Mouse (Mus musculus) forebrain, embryonic 12.5 days (tissue): ENCODE measurements at regions not wholly inside any gene's neighbourhood (a gene's known extent, or its start where the extent isn't known, plus 50 kb on each side); places are given as distances from the start of the nearest gene placed in this dataset.

ENCODE experiments used
- ATAC-seq: fragments of 200-750 bp; cut with Nextera tagmentation; 2 replicates; pipeline ENCODE4 v1.8.0; 2017; ENCODE audit warnings: moderate TSS enrichment; ENCODE audit not compliant: low FRiP score
- H3K27ac ChIP-seq: fragments of 300-500 bp; sonication (generic); 2 replicates; pipeline ENCODE4 v1.5.1; 2016; ENCODE audit warnings: mild to moderate bottlenecking
- H3K27me3 ChIP-seq: fragments of 300-500 bp; sonication (generic); 2 replicates; pipeline ENCODE4 v1.6.1; 2016; ENCODE audit warnings: mild to moderate bottlenecking
- H3K36me3 ChIP-seq: fragments of 300-500 bp; sonication (generic); replicated peaks from 2 replicates; pipeline ENCODE4 v1.6.1; 2016; ENCODE audit warnings: mild to moderate bottlenecking
- H3K4me1 ChIP-seq: fragments of 300-500 bp; sonication (generic); 2 replicates; pipeline ENCODE4 v1.6.1; 2016
- H3K4me2 ChIP-seq: fragments of 300-500 bp; sonication (generic); 2 replicates; pipeline ENCODE4 v1.6.1; 2016; ENCODE audit warnings: mild to moderate bottlenecking, moderate library complexity
- H3K4me3 ChIP-seq: fragments of 300-500 bp; sonication (generic); replicated peaks from 2 replicates; pipeline ENCODE4 v1.5.1; 2016; ENCODE audit warnings: mild to moderate bottlenecking
- H3K9ac ChIP-seq: fragments of 300-500 bp; sonication (generic); 2 replicates; pipeline ENCODE4 v1.6.1; 2016; ENCODE audit warnings: mild to moderate bottlenecking
- H3K9me3 ChIP-seq: fragments of 300-500 bp; sonication (generic); 2 replicates; pipeline ENCODE4 v1.6.1; 2016
- WGBS: fragments of 180-500 bp; shearing (Covaris S2); methylation state at CpG from one replicate; pipeline ENCODE4 v1.1.7; 2016; 5-methylcytosine and 5-hydroxymethylcytosine counted together

GRCm38 (mm10) chr9:50395543-50395942, 50.8 kb upstream of the Rpl10-ps3 start:
- Histone ChIP-seq H3K4me3 (no peak overlapping the region), H3K9me3 (no peaks in the 10 kb centered on the region), H3K9ac (no peak overlapping the region), H3K36me3 (no peaks in the 10 kb centered on the region), H3K4me1 (no peaks in the 10 kb centered on the region), H3K27ac (no peak overlapping the region), H3K27me3 (no peaks in the 10 kb centered on the region), H3K4me2 (no peak overlapping the region)
- WGBS, result 94% methylated on average over 3 of the region's 3 CpGs
- ATAC-seq, result no peak

DNA sequence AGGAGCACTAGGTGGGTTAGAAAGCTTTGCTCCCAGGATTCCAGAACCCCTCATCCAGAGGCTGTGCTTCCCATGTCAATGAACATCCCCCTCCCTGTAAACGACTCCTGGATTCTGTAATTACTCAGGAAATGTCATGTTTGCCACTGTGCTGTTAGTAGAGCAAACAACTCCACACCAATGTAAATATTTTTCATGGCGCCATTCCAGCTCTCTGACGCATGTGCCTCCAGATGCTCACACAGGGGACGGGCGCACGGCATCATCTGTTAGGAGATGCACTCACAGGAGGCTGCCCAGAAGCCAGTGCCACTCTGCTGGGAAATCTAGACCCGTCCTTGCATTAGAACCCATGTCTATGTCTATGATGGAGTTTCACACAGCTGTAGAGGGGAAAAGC, 51.3 kb upstream of the Rpl10-ps3 start:
- H3K27ac ChIP-seq, result no peak overlapping the region
- no peaks in the 10 kb centered on the region for H3K9me3 ChIP-seq
- no peaks in the 10 kb centered on the region for H3K4me1 ChIP-seq
- no peak for ATAC-seq
- H3K9ac ChIP-seq, result no peak overlapping the region
- H3K4me3 ChIP-seq, result no peak overlapping the region
- H3K4me2 ChIP-seq, result no peak overlapping the region
- 87% methylated on average over 7 of the region's 7 CpGs for WGBS
- no peaks in the 10 kb centered on the region for H3K36me3 ChIP-seq
- no peaks in the 10 kb centered on the region for H3K27me3 ChIP-seq

GRCm38 (mm10) chr9:50408396-50408795, 63.6 kb upstream of the Rpl10-ps3 start:
- Histone ChIP-seq H3K9me3 (no peaks in the 10 kb centered on the region), H3K9ac (no peak overlapping the region), H3K4me1 (no peaks in the 10 kb centered on the region), H3K27ac (no peak overlapping the region), H3K4me2 (no peak overlapping the region), H3K27me3 (no peaks in the 10 kb centered on the region), H3K36me3 (no peaks in the 10 kb centered on the region), H3K4me3 (no peak overlapping the region)
- ATAC-seq, result no peak
- 89% methylated on average over 4 of the region's 4 CpGs for WGBS

DNA sequence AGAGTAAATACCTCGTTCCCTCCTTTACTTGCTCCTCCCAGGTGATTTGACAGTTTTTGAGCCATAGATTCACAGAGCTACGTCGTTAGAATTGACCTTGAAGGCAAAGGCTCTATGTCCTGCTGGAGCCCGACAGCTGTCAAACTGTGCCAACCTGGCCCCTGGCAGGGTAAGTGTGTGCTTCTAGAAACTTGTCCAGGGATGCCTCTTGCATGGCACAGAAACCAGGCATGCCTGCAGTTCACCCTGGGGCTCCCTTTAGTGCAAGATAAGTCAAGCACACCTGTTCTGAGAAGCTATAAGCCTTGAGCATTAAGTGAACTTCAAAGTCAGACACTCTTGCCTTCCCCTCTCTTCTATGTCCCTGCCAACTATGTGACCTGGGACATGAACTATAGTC, 64.1 kb upstream of the Rpl10-ps3 start:
- H3K4me2 ChIP-seq, result no peak overlapping the region
- no peaks in the 10 kb centered on the region for H3K27me3 ChIP-seq
- no peak overlapping the region for H3K4me3 ChIP-seq
- no peaks in the 10 kb centered on the region for H3K4me1 ChIP-seq
- no peaks in the 10 kb centered on the region for H3K9me3 ChIP-seq
- 82% methylated on average over 4 of the region's 4 CpGs for WGBS
- H3K36me3 ChIP-seq, result no peaks in the 10 kb centered on the region
- no peak overlapping the region for H3K9ac ChIP-seq
- no peak overlapping the region for H3K27ac ChIP-seq
- no peak for ATAC-seq

DNA sequence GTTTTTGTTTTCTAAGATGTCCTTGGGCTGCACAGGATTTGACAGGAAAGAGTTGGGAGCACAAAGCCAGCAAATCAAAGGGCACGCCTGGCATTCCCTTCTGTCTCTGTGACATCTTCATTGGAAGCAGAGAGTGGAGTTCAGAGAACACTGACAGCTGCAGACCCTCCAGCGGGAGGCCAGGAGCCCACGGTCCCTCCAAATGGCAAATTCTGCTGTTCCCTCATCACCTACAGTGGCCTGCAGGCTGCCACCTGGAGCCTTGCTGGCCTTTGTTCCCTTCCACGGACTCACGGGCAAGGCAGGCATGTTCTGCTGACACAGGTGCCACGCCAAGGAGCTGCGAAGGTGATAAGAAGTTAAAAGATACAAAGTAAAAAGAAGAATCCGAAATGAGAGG, 68.2 kb upstream of the Rpl10-ps3 start:
- H3K4me1 ChIP-seq, result no peaks in the 10 kb centered on the region
- WGBS, result 91% methylated on average over 8 of the region's 8 CpGs
- H3K4me2 ChIP-seq, result no peak overlapping the region
- H3K27ac ChIP-seq, result no peak overlapping the region
- no peak for ATAC-seq
- no peaks in the 10 kb centered on the region for H3K27me3 ChIP-seq
- no peak overlapping the region for H3K4me3 ChIP-seq
- H3K9ac ChIP-seq, result no peak overlapping the region
- no peaks in the 10 kb centered on the region for H3K9me3 ChIP-seq
- H3K36me3 ChIP-seq, result no peaks in the 10 kb centered on the region

GRCm38 (mm10) chr9:50413514-50414335, 69.0 kb upstream of the Rpl10-ps3 start:
- no peak overlapping the region for H3K4me3 ChIP-seq
- H3K9me3 ChIP-seq, result no peaks in the 10 kb centered on the region
- no peaks in the 10 kb centered on the region for H3K36me3 ChIP-seq
- H3K4me1 ChIP-seq, result no peaks in the 10 kb centered on the region
- no peak overlapping the region for H3K27ac ChIP-seq
- H3K4me2 ChIP-seq, result no peak overlapping the region
- H3K27me3 ChIP-seq, result no peaks in the 10 kb centered on the region
- no peak for ATAC-seq
- WGBS, result 92% methylated on average over 9 of the region's 9 CpGs
- H3K9ac ChIP-seq, result no peak overlapping the region

DNA sequence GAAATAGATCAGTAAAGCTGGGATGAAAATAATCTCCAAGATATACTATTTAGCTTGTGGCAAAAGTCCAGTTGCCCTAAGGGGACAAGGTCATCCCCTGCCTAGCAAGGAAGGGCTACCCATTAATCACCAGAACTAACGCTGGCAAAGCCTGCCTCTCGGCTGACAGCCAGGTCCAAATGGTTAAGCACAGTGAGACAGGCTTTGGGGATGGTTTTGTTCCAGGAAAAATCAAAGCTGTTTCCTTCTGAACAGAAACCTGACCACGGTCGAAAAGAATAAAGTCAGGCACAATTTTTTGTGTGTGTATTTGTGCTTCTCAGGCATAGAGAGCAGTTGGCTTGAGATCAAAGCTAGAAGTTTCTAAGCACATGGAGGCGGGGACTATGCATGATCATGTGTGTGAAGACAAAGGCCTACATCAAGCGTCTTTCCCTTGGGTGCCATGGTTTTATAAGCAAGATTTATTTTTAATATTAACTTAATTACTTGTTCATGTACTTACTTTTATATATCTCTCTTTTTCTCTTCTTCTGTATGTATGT, 70.1 kb upstream of the Rpl10-ps3 start:
- no peaks in the 10 kb centered on the region for H3K36me3 ChIP-seq
- H3K4me2 ChIP-seq, result no peak overlapping the region
- no peaks in the 10 kb centered on the region for H3K4me1 ChIP-seq
- H3K9me3 ChIP-seq, result no peaks in the 10 kb centered on the region
- no peak for ATAC-seq
- H3K4me3 ChIP-seq, result no peak overlapping the region
- H3K27me3 ChIP-seq, result no peaks in the 10 kb centered on the region
- WGBS, result 81% methylated on average over 6 of the region's 6 CpGs
- H3K27ac ChIP-seq, result no peak overlapping the region
- H3K9ac ChIP-seq, result no peak overlapping the region

DNA sequence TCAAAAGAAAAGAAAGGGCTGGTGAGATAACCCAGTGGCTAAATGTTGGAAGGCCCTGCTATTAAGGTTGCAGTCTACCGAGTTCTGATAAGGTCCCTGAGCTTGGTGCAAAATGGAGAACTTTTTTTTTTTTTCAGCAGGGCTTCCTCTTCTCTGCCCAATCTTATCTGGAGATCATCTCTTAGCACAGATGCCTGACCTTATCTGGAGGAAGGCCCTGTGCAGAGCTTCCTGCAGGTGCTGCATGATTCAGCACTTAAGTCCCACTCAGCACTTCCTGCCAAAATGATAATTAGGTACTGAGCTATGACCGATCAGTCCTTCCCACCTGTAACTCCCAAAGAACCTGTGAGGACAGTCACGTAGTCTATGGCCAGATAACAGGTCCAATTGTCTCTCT, 71.9 kb upstream of the Rpl10-ps3 start:
- Histone ChIP-seq H3K9ac (no peak overlapping the region), H3K4me1 (no peaks in the 10 kb centered on the region), H3K36me3 (no peaks in the 10 kb centered on the region), H3K9me3 (peaks cover 3% of the 10 kb centered on the region; the same call in 1 of the 2 replicates), H3K4me2 (no peak overlapping the region), H3K4me3 (no peak overlapping the region), H3K27me3 (no peaks in the 10 kb centered on the region), H3K27ac (no peak overlapping the region)
- ATAC-seq, result no peak
- 81% methylated on average over 3 of the region's 3 CpGs for WGBS

DNA sequence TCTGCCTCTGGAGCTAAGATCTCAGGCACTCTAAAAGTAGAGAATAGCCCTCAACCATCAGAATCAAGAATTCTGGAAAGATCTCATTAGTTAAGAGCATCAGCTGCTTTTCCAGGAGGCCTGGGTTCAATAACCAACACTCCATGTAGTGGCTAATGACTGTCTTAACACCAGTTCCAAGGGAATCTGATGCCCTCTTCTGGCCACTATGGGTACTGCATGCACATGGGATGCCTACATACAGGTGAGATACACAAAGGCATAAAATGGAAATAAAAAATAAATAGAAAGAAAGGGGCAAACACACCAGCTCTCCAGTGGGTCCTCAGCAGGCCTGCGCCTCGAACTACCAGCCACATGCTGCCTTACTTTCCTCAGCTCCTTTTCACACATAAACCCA, 73.3 kb upstream of the Plet1 start:
- H3K36me3 ChIP-seq, result no peaks in the 10 kb centered on the region
- ATAC-seq, result no peak
- H3K27me3 ChIP-seq, result peaks cover 4% of the 10 kb centered on the region; the same call in 1 of the 2 replicates
- no peak overlapping the region for H3K9ac ChIP-seq
- H3K9me3 ChIP-seq, result peaks cover 3% of the 10 kb centered on the region; the same call in 1 of the 2 replicates
- no peaks in the 10 kb centered on the region for H3K4me1 ChIP-seq
- WGBS, result 90% methylated on average over 2 of the region's 2 CpGs
- no peak overlapping the region for H3K27ac ChIP-seq
- no peak overlapping the region for H3K4me2 ChIP-seq
- no peak overlapping the region for H3K4me3 ChIP-seq

DNA sequence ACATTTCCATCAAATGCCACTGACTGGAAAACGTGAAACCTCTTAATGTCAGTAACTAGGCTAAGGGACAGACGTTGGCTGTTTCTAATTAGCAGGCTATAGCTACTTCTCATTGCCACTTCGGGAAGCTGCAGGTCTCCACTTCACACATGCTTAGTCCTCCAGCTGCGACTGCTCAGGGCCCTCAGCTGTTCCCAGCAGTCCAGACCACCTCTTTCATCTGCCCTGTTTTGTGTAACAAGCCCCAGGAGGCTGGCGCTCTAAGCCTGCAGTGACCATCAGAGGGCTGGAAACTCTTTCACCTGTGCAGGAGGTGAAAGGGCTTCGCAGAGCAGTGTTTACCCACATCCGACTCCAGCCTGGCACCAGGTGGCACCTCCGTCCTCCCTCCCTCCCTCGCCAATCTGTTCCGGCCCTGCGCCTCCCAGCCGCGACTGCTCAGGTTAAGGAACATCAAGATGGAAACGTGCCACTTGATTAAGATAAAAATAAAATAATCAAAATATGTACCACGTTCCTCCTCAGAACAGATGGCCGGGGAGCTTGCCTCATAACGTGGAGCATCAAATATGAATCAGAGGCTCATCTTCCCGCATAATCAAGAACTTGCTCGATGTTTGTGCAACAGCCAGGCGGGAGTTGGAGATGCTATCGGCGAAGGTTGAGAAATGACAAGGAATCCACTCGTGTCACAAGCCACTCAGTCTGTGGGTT, 72.6 kb upstream of the Plet1 start:
- Histone ChIP-seq H3K36me3 (no peaks in the 10 kb centered on the region), H3K27me3 (peaks cover 4% of the 10 kb centered on the region; the same call in 1 of the 2 replicates), H3K27ac (no peak overlapping the region), H3K4me3 (no peak overlapping the region), H3K4me1 (no peaks in the 10 kb centered on the region), H3K9ac (no peak overlapping the region), H3K4me2 (no peak overlapping the region), H3K9me3 (peaks cover 3% of the 10 kb centered on the region; the same call in 1 of the 2 replicates)
- WGBS, result 83% methylated on average over 23 of the region's 23 CpGs
- ATAC-seq, result no peak

DNA sequence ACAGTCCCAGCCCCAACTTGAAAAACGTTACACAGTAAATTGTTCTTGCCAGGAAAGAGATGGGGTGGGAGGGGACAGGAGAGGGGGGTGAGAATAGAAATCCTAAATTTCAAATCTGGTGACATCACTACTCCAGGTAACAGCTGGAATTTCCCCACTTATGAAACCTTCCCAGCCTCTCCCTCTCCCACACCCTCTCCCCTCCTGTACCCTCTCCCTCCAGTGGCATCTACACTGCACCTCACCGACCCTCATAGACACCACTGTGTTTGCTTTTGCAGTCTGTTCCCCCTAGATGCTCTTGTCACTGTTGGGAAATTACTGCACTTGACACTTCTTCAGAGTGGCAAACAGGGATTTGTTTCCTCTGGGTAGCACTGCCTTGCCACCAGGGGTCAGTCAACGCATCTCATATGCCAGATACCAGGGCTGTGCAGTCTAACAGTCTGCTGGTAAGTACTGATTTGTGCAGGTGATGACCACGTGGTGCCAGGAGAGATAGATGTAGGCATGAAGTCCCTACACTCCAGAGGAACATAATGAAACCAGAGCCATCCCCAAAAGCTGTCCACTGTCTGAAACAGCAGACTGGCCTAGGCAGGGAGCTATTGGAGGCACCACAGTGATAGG, 68.3 kb upstream of the Plet1 start:
- no peak overlapping the region for H3K4me2 ChIP-seq
- no peak overlapping the region for H3K9ac ChIP-seq
- peaks cover 4% of the 10 kb centered on the region; the same call in 1 of the 2 replicates for H3K27me3 ChIP-seq
- H3K9me3 ChIP-seq, result peaks cover under 1% of the 10 kb centered on the region; the same call in 1 of the 2 replicates
- H3K4me3 ChIP-seq, result no peak overlapping the region
- H3K4me1 ChIP-seq, result no peaks in the 10 kb centered on the region
- H3K27ac ChIP-seq, result no peak overlapping the region
- no peaks in the 10 kb centered on the region for H3K36me3 ChIP-seq
- ATAC-seq, result no peak
- WGBS, result 43% methylated on average over 4 of the region's 4 CpGs

GRCm38 (mm10) chr9:50430147-50430546, 64.2 kb upstream of the Plet1 start:
- 87% methylated on average over 7 of the region's 7 CpGs for WGBS
- Histone ChIP-seq H3K9me3 (no peaks in the 10 kb centered on the region), H3K9ac (no peak overlapping the region), H3K27ac (no peak overlapping the region), H3K4me3 (no peak overlapping the region), H3K27me3 (peaks cover 4% of the 10 kb centered on the region; the same call in 1 of the 2 replicates), H3K4me2 (no peak overlapping the region), H3K36me3 (no peaks in the 10 kb centered on the region), H3K4me1 (no peaks in the 10 kb centered on the region)
- no peak for ATAC-seq
